Mouse (Mus musculus) large intestine, adult 2 months (tissue): ENCODE measurements around the gene Alg5. TPM values are rescaled to one million over a fixed set of nuclear protein-coding genes. Genes with fewer than 3 reads are reported as not detected.
A peak's percentile ranks its signal among the peaks of the same experiment; 100 is the strongest.
"Not testable (repeated sequence)": the region's sequence is repeated elsewhere in the genome, so short reads cannot be mapped to it uniquely, and the experiment has no call there.

Experiments
- DNase-seq: peaks from one replicate; pipeline ENCODE4 v3.0.0-alpha.2; 2012; ENCODE audit warnings: low read depth, low spot score
- WGBS: fragments of 180-500 bp; shearing (Covaris S2); methylation state at CpG from one replicate; pipeline ENCODE4 v1.1.7; 2018; 5-methylcytosine and 5-hydroxymethylcytosine counted together
- polyA plus RNA-seq: library from polyadenylated mRNA; depleted of rRNA; stranded (reverse); fragments of >200 nt; gene quantifications from 2 replicates; pipeline ENCODE4 v1.2.3, GENCODE M21; 2012

Gene Alg5
- polyA plus RNA-seq, 1 experiment, result 18.6 TPM

DNA sequence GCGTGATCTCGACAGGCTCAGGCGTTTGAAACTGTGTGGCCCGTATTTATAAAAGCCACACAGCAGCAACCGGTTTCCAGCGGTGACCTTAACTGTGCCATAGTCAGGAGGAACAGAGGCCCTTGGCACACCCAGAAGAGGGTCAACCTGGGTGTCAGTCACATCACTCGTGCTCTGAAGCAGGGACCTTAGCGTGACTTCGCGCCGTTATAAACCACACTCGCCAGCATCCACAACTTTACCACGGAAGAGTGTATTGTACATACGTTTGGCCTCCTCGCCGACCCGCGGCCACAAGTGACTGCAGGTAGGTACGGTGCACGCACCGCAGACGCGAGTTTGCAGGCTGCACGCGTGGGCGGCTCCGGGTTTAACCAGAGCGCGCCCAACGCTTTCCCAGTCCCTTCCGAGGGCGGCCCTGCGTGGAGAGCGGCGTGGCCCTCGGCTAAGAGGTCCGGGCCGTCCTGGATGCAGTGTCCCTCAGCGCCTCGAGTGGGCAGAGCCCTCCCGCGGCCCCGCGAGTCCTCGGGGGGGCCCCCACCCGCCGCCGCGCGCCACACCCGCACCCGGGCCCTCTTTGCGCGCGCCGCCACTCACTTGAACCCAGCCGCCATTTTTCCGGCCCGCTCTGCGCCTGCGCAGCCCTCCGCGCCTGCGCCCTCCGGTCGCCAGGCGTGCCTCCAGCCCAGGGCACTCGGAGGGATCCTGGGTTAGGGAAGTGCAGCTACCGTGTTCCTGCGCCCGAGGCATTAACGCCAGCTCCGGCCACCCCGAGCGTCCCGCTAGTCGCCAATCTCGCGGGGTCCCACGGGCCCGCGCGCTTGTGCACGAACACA, 710 bp upstream of the Alg5 start:
- under 1% methylated on average over 84 of the region's 84 CpGs for WGBS
- peak; percentile 32 for DNase-seq

DNA sequence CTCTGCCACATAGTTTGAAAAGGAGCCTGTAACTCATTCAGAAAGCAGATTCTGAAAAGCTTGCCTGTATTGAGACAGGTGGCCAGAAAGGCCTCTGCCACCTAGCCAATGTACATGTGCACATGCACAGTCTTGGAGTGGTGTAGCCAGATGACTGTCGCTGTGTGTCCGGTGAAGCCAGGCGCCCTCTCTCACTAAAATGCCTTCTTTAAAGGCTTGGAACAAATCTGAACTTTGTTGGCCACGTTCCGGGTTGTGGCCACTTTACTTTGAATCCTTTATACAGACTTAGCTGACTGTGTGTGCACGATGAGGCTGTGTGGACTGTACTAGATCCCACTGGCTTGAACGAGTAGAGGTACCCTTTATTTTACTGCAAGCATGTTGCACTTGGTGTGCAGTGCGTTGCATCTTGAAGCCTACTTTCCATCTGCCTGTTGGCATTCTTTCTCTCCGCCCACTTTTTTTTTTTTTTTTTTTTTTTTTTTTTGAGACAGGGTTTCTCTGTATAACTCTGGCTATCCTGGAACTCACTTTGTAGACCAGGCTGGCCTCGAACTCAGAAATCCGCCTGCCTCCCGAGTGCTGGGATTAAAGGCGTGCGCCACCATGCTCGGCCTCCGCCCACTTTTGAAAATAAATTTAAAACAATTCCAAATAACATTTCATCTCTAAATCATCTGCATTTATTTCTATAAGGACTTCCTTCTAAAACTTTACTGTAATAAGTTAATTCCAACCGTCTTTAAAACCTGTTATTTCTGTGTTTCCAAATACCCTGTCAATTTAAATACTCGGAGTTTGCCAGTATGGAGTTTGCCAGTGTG, 975 bp downstream of the Alg5 start:
- DNase-seq, result no peak
- 42% methylated on average over 18 of the region's 18 CpGs for WGBS

DNA sequence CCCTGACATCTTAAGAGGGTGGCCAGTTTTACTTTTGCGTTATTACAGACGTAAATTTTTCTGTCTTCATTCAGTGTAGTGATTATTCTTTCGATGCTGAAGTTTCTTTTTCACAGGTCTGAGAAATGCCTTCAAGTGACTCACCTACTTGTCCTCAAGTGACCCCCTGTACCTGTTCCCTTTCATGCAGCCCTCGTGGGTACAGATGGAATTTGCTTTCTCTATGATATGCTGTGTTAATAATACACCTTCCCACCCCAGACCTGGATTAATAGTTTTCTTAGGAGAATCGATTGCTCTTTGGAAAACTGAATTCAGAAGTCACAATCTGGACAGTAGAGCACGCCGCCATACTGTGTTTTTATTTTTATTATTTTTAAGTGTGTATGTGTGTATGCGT, 2.0 kb downstream of the Alg5 start:
- DNase-seq, result no peak

DNA sequence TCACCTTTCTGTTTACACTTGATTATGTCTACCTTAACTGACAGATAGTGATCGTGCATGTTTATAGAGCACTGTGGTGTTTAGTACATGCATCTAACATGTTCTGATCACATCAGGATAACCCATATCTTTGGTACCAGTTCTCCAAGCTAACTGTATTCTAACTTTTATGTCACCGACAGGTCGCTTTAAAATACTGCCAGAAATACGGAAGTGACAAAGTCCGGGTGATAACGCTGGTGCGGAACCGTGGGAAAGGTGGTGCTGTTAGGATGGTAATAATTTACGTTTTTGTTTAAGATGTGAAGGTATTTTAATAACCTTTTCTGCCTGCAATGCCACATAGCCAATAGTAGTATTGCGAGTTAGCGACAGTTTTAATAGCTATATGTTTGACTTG, 6.6 kb downstream of the Alg5 start:
- 59% methylated on average over 11 of the region's 11 CpGs for WGBS
- DNase-seq, result peak; percentile 37

More for the DNA sequence above, 2.0 kb downstream of the Alg5 start:
- WGBS, result 87% methylated on average over 8 of the region's 8 CpGs

DNA sequence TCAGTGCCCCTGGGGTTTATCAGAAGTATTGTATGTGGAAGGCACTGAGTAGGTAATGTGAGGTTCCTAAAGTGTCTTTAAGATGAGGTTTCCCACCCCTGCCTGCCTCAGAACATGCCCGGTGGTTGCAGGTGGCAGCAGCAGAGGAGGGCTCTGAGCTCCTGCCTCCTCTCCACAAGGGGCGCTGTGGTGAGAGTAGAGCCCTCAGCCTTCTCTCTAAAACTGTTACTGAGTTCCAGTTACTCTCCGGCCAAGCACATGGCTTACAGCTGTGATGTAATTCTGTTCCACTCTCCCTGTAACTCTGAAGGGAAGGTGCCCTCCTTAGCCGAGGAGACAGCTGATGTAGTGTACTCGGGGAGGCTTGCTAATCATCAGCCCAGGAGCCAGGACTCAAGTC, 10.5 kb downstream of the Alg5 start:
- DNase-seq, result no peak
- WGBS, result 56% methylated on average over 5 of the region's 5 CpGs

DNA sequence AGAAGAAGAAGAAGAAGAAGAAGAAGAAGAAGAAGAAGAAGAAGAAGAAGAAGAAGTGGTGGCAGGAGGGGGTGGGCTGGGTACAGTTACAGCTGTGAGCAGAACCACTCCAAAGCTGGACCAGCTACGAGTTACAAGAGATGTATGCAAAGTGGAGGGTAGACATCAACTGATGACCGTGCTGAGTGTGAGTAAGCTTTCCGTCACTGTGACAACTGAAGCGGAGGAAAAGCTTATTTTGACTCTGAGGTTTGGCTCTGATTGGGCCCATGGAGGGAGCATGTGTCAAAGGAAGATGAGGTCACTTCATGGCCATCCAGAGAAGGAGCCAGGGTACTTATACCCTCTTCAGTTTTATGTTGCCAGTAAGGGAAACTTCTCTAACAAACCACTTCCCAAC, 18.1 kb downstream of the Alg5 start:
- WGBS, result 81% methylated on average over 4 of the region's 4 CpGs
- DNase-seq, result no peak

DNA sequence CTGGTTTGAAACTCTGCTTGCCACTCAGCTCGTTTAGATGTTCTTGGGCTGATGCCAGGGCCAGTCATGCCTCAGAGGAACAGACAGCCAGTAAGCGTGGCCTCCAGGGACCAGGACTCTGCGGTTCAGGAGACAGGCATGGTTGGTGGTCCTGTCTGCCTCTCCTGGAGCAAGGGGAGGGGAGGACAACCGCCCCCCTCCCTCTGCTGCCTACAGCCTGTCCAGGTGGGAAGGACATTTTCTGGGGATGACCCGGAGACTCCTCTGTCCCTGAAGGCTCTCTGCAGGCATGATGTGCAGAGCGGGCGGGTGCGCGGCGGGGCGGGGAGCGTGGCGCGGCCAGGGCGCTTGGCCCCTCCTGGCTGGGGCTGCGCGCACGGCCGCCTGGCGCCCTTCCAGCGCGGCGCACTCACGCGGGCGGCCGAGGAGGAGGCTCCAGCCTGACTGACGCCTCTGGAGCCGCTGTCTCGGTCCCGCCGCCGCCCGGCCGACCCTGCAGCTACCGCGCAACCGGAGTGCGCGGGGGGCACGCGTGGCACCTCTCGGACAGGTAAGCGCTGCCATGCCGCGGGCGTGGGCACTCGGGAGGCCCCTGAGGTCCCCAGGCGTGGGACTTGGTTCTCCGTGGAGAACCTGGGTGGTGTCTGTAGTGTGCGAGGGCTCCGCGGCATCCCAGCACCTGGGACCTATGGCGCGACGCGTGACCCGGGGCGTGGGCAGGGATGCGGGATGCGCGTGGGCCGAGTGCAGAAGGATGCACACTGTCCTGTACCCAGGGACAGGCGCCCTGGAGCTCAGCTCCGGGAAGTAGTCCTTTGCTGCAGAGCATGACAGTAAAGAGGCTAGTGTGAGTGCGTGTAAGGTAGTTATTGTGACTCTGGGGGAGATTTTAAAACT, 20.1 kb downstream of the Alg5 start, which contains the start of gene Smad9:
TSS of gene Smad9 (plus strand) at position 438 of the 897 bp plus-strand sequence.
- no peak for DNase-seq
- under 1% methylated on average over 66 of the region's 66 CpGs for WGBS

DNA sequence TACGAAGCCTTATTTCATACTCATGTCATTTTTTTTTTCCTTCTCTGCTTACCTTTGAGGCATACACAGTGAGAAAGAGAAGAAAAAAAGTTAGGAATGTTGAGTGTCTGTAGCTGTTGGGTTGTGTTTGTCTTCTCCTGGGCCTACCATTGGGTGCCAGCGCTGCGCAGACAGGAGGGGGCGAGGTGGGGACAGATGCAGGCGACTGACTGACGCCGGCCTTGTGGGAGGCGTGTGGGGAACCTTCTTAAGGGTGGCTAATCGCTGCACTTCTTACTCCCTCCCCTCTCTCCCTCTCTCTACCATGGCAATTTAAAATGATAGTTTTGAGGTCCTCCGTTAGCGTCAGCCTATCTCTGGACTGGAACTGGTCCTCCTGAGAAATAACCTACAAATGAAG, 20.7 kb downstream of the Alg5 start:
- DNase-seq, result no peak
- 3% methylated on average over 11 of the region's 11 CpGs for WGBS

DNA sequence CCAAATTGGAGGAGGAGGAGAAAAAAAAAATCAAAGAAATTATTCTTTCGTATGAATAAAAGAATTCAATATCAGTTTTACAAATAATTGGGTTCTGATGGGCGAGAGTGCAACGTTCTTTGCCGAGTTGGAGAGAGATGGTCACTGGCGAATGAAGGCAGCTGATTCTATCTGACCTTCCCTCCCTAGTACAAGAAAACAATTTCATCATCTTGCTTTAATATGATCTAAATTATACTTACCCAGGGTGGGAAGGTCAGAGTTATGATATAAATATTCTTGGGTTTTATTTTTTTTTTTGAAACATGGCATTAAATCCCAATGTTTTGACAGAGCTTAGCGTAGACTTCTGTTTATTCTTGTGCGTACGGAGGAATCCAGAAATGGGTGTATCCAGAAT, 22.1 kb downstream of the Alg5 start:
- DNase-seq, result no peak
- 40% methylated on average over 8 of the region's 8 CpGs for WGBS

DNA sequence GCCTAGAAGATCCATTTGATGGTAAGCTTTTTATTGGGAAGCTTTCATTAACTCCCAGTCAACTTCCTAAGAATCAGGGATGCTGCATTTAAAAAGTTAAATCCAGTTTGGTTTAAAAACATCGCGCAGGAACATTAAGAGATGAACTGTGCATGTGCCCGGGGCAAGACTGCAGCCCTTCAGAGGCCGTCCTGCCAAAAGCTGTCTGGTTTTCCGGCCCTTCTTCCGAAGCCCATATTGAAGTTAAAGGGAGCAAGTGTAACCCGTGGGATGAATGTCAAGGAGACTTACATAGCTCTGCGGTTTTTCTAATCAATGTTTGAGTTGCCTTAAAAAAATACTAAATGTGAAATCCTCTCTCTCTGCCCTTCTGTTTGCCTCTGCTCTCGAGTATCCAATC, 23.9 kb downstream of the Alg5 start:
- no peak for DNase-seq
- 79% methylated on average over 9 of the region's 9 CpGs for WGBS

DNA sequence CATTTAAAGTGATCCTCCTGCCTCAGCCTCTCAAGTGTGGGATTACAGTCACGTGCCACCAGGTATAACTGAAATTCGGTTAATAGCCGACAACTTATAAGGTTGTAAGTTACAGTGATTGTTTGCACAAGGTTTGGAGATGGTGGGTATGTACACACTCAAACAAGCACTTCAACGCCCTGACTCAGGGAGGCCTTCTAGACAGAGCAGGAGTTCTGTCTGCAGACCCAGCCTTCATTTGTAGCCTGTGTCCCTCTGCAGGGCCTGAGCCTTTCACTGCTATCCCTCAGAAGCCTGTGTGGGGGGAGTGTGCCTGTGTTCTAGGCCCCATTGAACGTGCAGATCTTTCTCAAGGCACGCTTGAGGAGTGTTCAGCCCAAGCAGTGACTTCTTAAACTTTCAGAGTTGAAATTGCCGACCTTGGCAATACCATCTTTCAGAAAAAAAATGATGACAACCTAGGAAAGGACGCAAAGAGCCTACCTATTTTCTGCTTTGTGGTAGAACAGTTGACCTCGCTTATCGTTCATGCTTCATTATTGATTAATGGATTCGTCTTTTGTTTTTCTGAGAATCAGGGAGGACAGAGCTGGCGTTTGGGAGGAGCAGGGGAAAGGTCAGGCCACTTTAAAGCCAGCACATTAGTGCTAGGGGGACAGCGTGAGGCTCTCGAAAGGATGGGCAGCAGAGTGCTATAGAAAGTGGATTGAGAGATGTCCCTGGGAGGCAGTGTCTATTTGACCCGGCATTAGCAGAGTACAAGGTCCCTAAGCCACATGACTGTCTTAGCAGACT, 25.2 kb downstream of the Alg5 start:
- 75% methylated on average over 15 of the region's 15 CpGs for WGBS
- no peak for DNase-seq

DNA sequence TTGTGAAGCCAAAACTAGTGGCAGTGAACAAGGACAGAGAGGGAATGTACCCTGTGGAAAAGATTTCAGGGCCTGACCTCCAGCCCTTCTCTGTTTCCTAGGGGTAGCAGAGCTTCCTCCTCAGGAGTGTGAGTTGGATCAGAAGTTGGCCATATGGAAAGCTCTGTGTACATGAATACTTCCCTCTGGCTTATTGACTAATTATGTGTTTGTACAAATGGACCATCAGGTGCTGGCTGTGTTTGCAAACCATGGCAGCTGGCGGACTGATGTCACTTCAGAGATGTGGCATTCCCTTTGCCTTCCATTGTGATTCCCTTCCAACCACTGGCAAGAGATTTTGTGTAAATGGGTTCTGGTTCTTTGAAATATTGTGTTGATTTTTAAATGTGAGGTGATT, 25.9 kb downstream of the Alg5 start:
- 71% methylated on average over 1 of the region's 1 CpGs for WGBS
- no peak for DNase-seq

DNA sequence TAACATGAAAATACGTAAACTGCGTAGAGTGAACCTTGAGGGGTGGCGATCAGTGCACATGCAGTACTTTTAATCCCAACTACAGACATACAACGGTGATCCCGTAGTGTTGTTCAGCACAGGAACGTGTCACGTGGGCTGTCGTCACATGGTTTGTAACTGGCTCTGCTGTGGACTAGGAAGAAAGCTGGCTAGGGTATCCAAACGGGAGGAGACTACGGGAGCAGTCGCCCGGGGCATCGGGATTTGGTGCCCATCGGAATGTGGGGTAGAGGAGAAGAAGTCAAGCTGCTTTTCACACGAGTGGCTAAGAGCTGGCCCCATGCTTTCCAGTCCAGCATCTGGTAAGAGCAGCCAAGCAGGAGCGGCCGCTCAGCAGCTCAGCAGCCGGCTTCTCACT, 29.1 kb downstream of the Alg5 start:
- no peak for DNase-seq
- 75% methylated on average over 18 of the region's 18 CpGs for WGBS

DNA sequence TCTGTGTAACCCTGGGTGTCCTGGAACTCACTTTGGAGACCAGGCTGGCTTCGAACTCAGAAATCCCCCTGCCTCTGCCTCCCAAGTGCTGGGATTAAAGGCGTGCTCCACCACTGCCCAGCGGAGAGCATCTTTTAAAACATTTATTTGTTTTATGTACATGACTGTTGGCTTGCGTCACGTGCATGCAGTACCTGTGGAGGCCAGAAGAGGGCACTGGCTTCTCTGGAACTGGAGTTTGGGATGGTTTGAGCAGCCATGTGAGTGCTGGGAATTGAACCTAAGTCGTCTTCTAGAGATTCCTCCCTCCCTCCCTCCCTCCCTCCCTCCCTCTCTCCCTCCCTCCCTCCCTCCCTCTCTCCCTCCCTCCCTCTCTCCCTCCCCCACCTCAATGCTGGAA, 30.2 kb downstream of the Alg5 start:
- not testable (repeated sequence) for DNase-seq
- WGBS, result 89% methylated on average over 6 of the region's 6 CpGs

DNA sequence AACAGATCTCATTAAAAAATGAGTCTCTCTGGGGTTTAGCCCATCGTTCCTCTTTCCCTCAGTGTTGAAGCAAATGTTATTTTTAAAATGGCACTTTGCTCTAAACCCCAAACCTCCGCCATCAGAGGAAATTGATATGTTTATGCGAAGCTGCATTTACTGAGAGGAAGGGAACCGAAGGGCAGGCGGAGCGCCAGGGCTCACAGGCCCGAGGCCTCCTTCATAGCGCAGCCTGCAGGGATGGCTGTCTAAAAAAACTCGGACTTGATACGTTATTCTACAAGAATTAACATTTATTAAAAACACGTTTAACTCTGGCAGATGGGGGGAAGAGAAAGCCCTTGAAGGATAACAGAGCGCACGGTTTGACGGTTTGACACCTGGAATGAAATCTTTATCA, 30.7 kb downstream of the Alg5 start:
- WGBS, result 73% methylated on average over 14 of the region's 14 CpGs
- no peak for DNase-seq

DNA sequence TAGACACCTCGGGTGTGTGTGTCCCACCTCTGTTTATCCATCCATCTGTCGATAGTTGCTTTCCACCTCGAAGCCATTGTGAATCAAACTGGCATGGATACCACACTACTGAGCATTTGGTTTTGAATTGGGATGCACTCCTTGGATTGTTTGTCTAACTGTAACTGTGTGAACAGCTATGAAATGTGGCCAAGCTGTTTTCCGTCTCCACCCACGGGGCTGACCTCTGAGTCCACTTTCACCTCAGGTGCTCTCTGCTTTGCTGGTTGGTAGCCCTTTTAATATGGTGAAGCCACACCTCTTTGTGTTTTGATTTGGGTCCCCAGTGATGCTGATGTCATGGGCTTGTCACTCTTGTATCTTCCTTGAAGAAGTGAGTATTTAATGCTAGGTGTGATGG, 31.5 kb downstream of the Alg5 start:
- DNase-seq, result no peak
- 64% methylated on average over 5 of the region's 5 CpGs for WGBS

DNA sequence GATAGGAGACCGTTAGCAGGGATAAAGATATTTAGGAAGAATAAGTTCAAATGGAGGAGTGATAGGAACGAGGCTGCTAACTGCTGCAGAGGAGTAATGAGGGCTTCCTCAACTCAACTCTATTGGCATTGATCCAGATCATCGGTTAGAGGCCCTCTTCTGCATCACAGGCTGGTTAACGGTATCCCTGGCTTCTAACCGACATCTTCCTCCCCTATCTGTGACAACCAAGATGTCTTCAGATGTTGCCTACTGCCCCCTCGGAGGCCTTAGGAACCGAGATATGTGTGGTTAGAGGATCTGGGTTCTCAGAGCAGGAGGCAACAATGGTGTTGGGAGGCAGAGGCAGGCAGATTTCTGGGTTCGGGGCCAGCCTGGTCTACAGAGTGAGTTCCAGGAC, 33.3 kb downstream of the Alg5 start:
- no peak for DNase-seq
- 85% methylated on average over 8 of the region's 8 CpGs for WGBS

DNA sequence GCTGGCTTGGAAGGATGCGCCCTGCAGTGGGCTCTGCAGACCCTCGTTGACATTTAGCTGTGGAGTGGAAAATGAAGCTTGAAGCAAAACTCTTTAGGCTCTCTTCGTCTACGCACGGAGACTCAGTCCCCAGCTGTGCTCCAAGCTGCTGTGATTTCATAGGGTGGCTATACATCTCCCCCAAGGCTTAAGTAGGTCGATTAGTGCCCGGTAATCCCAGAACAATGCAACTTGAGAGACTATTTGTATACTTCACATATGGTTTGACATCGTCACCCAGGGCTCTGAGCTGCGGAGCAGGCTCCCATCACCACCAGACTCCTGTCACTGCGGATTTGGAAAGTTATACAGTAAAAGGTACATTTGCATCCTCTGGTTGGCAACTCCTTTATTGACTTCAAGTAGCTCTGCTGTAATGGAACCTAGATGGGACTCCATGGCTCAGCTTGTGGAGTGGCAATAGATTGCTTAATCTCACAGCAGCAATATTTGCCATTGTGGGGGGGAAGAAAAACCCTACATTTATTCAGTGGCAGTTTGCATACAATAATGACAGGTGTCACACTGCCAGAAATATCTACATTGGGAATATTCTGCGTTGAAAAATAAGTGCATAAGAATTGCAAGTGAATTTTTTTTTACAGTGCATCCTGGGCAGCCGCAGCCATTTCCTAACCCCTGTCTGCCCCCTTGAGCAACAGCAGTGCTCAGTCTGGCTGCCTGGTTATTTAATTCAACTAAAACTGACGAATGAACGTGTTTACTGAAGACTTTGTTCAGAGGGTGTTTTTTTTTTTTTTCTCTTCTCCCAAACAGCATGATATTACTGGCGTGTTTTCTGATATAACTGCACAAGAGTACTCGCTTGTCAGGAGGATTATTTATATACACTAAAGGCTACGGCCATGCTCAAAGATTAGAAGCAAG, 34.3 kb downstream of the Alg5 start:
- no peak for DNase-seq
- WGBS, result 76% methylated on average over 17 of the region's 17 CpGs
